Mouse (Mus musculus) midbrain, embryonic 14.5 days (tissue): ENCODE measurements around the gene Gm20403. TPM values are rescaled to one million over a fixed set of nuclear protein-coding genes. Genes with fewer than 3 reads are reported as not detected.

ENCODE experiments used
- ATAC-seq: fragments of 200-750 bp; cut with Nextera tagmentation; 2 replicates; pipeline ENCODE4 v1.8.0; 2017; ENCODE audit warnings: moderate number of reproducible peaks, moderate library complexity; ENCODE audit not compliant: low FRiP score, low TSS enrichment
- DNase-seq: peaks from one replicate; pipeline ENCODE4 v3.0.0-alpha.2; 2015
- H3K27ac ChIP-seq: fragments of 300-500 bp; sonication (generic); replicated peaks from 2 replicates; pipeline ENCODE4 v1.5.1; 2014; ENCODE audit warnings: mild to moderate bottlenecking, low read depth, low read length, moderate library complexity
- H3K27me3 ChIP-seq: fragments of 300-500 bp; sonication (generic); 2 replicates; pipeline ENCODE4 v1.6.1; 2014; ENCODE audit warnings: low read length, control low read depth, mixed read lengths; ENCODE audit not compliant: control insufficient read depth, insufficient read depth
- H3K36me3 ChIP-seq: fragments of 300-500 bp; sonication (generic); 2 replicates; pipeline ENCODE4 v1.6.1; 2014; ENCODE audit warnings: low read length, control low read depth; ENCODE audit not compliant: control insufficient read depth, insufficient read depth
- H3K4me1 ChIP-seq: fragments of 300-500 bp; sonication (generic); 2 replicates; pipeline ENCODE4 v1.6.1; 2014; ENCODE audit warnings: mild to moderate bottlenecking, antibody characterized with exemption, low read length, control low read depth; ENCODE audit not compliant: control insufficient read depth, insufficient read depth
- H3K4me2 ChIP-seq: fragments of 300-500 bp; sonication (generic); 2 replicates; pipeline ENCODE4 v1.6.1; 2014; ENCODE audit warnings: mild to moderate bottlenecking, low read length, moderate library complexity
- H3K4me3 ChIP-seq: fragments of 300-500 bp; sonication (generic); replicated peaks from 2 replicates; pipeline ENCODE4 v1.5.1; 2014; ENCODE audit warnings: low read depth, low read length
- H3K9ac ChIP-seq: fragments of 300-500 bp; sonication (generic); replicated peaks from 2 replicates; pipeline ENCODE4 v1.6.1; 2014; ENCODE audit warnings: mild to moderate bottlenecking, low read length, moderate library complexity
- H3K9me3 ChIP-seq: fragments of 300-500 bp; sonication (generic); 2 replicates; pipeline ENCODE4 v1.6.1; 2016; ENCODE audit warnings: low read length, control low read depth, mixed read lengths; ENCODE audit not compliant: control insufficient read depth
- WGBS: fragments of 180-500 bp; shearing (Covaris S2); extraction: QIAGEN DNeasy Blood & Tissue Kit; methylation state at CpG from one replicate; pipeline ENCODE4 v1.1.7; 2014; 5-methylcytosine and 5-hydroxymethylcytosine counted together
- polyA plus RNA-seq: library from polyadenylated mRNA; unstranded; fragments of >200 nt; fragmentation: Nextera tagmentation; extraction: Ambion mirVana; gene quantifications from 2 replicates; pipeline ENCODE4 v1.2.1, GENCODE M21; 2014

Gene Gm20403
- not detected in 2 replicates for polyA plus RNA-seq

DNA sequence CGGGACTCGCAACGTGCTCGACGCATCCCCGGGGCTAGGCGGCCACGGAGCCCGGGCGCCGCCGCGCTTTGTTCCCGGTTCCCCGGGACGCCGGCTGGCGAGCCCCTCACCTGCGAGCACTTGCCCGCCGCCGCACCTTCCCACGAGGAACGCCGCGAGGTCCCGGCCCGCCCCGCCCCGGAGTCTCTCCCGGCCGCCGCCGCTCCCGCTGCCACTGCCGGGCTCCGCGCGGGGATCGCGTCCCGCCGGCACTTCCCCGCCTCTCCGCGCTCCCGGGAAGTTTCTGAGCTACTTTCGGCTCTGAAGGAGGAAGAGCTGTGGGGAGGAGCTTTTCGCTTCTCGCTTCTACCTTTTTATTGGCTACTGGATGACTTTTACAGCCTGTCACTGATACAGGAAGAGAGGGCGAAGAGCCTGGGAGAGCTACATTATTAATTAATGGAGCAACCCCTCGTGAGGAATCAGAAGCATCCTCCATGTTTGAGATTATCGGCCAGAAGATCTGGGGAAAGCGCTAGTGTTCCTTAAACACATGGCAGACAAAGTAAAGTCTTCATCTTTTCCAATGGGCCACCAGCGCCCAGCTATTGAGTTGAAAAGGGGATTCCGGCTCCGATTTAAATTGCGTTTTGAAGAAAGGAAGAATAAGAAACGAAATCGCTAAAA is at the start of gene Gm20403:
Gene Gm20403, minus strand, starts transcription at position 478 of the 666 bp plus-strand sequence.
- peak within 1 kb of the TSS; percentile 77 for H3K9ac ChIP-seq
- H3K36me3 ChIP-seq = no peaks in the 10 kb centered on the region
- H3K27me3 ChIP-seq = no peaks in the 10 kb centered on the region
- peak within 1 kb of the TSS; percentile 78 for H3K27ac ChIP-seq
- DNase-seq = peak; percentile 83
- no peaks in the 10 kb centered on the region for H3K9me3 ChIP-seq
- peaks cover 5% of the 10 kb centered on the region; the same call in 1 of the 2 replicates for H3K4me1 ChIP-seq
- ATAC-seq = peak; percentile 79
- H3K4me3 ChIP-seq = peak within 1 kb of the TSS; percentile 78
- WGBS = under 1% methylated on average over 58 of the region's 60 CpGs
- peak within 1 kb of the TSS; percentile 92 for H3K4me2 ChIP-seq

DNA sequence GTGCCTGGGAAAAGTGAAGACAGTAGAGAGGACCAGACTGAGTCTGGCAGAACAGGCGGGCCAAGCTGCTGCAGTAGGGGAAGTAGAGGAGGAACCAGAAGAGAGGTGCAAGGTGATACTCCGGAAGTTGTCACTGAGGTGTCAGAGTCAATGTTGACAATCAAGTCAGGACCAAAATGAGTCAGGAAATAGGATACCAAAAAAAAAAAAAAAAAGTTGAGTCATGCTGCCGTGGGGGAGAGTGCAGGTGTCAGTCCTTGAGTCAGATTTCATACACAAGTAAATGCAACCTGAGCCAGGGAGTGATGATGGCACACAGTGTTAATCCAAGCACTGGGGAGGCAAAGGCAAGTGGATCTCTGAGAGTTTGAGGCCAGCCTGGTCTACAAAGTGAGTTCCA is 40.8 kb upstream of the Gm20403 start:
- 73% methylated on average over 3 of the region's 3 CpGs for WGBS
- Histone ChIP-seq H3K36me3 (no peaks in the 10 kb centered on the region), H3K9me3 (no peaks in the 10 kb centered on the region), H3K4me3 (no peak overlapping the region), H3K4me1 (no peaks in the 10 kb centered on the region), H3K27ac (no peak overlapping the region), H3K4me2 (no peak overlapping the region), H3K9ac (no peak overlapping the region), H3K27me3 (no peaks in the 10 kb centered on the region)
- DNase-seq (no peak), ATAC-seq (no peak)

DNA sequence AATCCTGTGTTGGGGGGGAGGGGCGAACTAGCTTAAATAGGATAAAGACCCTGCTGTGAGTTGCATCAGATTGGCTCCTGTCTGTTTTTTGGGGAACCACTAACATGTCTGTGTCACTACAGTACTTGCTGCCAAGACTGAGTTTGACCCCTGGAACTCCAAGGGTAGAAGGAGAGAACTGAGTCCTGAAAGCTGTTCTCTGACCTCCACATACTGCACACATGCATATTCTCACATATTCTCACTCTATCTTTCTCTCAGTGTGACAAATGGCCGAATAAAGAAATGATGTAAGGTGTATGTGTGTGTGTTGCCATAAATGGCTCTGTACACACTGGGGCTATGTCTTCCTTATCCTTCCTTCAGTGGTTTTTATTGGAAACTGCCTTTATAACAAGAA is 37.0 kb upstream of the Gm20403 start:
- H3K36me3 ChIP-seq = no peaks in the 10 kb centered on the region
- H3K9ac ChIP-seq = no peak overlapping the region
- H3K27me3 ChIP-seq = no peaks in the 10 kb centered on the region
- ATAC-seq (no peak), DNase-seq (no peak)
- H3K4me3 ChIP-seq = no peak overlapping the region
- no peak overlapping the region for H3K27ac ChIP-seq
- WGBS = 79% methylated on average over 2 of the region's 2 CpGs
- no peak overlapping the region for H3K4me2 ChIP-seq
- H3K9me3 ChIP-seq = no peaks in the 10 kb centered on the region
- no peaks in the 10 kb centered on the region for H3K4me1 ChIP-seq

DNA sequence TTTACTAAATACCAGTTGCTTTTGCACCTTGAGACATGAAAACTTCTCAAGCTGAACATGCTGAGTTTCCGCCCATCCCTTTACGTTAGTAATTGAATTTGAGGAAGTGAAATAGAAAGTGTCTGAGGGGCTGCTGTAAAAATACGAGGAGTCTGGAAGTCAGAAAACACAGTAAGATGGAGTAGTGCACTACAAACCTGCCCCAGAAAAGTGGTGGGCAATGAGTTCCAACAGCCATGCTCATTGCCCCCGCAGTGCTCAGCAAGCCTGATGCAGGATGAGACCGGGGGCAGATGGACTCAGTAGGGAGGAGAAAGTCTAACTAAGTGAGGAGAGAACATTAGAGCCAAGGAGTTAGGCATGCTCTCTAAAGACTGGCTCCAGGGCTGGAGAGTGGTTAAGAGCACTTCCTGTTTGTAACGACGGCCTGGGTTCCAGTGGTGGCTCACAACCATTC is 33.1 kb upstream of the Gm20403 start:
- H3K4me2 ChIP-seq = no peak overlapping the region
- H3K36me3 ChIP-seq = no peaks in the 10 kb centered on the region
- DNase-seq (no peak), ATAC-seq (no peak)
- no peaks in the 10 kb centered on the region for H3K4me1 ChIP-seq
- H3K9me3 ChIP-seq = no peaks in the 10 kb centered on the region
- WGBS = 92% methylated on average over 7 of the region's 7 CpGs
- H3K27me3 ChIP-seq = no peaks in the 10 kb centered on the region
- H3K27ac ChIP-seq = no peak overlapping the region
- H3K9ac ChIP-seq = no peak overlapping the region
- H3K4me3 ChIP-seq = no peak overlapping the region

DNA sequence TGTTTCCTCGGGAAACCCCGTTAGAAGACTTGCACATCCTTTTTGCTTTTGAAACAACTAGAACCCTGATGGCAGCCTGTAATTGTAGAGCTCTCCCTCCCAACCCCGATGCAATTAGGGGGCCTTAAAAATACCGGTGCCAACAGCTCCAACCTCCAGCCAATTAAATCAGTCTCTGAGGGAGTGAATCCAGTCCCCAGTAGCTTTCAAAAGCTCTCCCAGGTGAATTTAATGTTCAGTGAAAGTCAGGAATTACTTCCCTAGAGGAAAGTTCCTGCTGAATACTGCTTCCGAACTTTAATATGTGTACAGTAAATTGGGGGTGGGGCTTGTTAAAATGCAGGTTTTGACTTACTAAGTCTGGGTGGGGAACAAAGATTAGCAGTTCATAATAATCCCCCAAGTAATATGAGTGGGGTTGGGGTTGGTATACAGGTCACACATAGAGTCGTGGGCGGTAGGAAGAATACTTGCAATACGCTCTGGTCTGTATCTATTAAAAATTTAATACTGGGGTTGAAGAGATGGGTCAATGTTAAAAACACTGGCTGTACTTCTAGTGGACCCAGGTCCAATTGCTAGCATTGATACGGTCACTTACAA is 30.9 kb upstream of the Gm20403 start:
- Histone ChIP-seq H3K4me3 (no peak overlapping the region), H3K9ac (no peak overlapping the region), H3K27ac (no peak overlapping the region), H3K4me2 (no peak overlapping the region), H3K27me3 (no peaks in the 10 kb centered on the region), H3K4me1 (no peaks in the 10 kb centered on the region), H3K9me3 (no peaks in the 10 kb centered on the region), H3K36me3 (no peaks in the 10 kb centered on the region)
- ATAC-seq (no peak), DNase-seq (peak; percentile 0)
- WGBS = 64% methylated on average over 9 of the region's 9 CpGs

DNA sequence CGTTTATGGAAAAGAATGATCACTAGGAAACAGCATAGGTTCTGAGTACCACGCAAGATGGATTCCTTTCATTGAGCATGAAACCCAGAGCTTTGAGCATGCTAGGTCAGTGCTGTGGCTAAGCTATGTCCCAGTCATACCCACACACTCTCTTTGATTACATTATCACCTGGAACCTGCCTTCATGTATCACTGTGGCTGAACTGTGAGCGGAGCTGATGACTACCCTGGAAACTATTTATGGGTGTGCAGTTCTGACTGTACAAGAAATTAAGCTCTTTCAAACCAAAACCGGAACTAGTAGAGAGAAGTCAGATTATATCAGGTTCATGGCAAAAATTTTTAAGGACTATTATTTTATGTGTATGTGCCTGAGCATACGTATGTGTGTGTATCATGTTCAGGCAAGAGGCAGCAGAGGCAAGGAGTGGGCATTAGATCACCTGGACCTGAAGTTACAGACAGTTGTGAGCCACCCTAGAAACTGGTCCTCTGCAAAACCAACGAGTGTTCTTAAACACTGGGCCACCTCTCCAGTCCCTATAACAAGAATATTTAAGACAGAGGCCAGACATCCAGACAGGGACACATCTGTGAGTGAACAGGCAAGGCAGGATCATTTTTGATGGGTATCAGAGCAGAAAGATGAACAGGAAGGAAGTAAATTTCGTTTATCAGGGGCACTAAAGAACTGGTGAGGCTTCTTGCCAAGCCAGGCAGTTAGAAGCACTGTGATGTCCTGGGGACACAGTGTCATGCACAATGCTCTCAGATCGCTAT is 30.2 kb upstream of the Gm20403 start:
- Histone ChIP-seq H3K4me2 (no peak overlapping the region), H3K4me3 (no peak overlapping the region), H3K27ac (no peak overlapping the region), H3K4me1 (no peaks in the 10 kb centered on the region), H3K9ac (no peak overlapping the region), H3K27me3 (no peaks in the 10 kb centered on the region), H3K9me3 (no peaks in the 10 kb centered on the region), H3K36me3 (no peaks in the 10 kb centered on the region)
- ATAC-seq (no peak), DNase-seq (no peak)
- WGBS = 78% methylated on average over 8 of the region's 8 CpGs

DNA sequence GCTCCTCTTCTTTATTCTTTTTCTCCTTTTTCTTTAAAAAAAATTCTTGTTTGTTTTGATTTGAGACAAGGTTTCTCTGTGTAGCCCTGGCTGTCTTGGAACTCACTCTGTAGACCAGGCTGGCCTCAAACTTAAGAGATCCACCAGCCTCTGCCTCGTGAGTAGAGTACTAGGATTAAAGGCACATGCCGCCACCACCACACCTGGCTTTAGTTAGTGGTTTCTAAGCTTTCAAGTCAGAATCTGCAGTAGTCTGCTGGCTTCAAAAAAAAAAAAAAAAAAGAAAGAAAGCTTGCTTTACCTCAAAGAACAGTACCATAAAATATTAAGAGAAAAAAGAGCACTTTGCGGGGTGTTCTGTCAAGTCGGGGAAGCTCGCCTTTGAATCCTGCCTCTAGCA is 29.1 kb upstream of the Gm20403 start:
- H3K4me3 ChIP-seq = no peak overlapping the region
- no peaks in the 10 kb centered on the region for H3K27me3 ChIP-seq
- H3K9ac ChIP-seq = no peak overlapping the region
- ATAC-seq (no peak), DNase-seq (no peak)
- H3K4me2 ChIP-seq = no peak overlapping the region
- H3K4me1 ChIP-seq = no peaks in the 10 kb centered on the region
- no peaks in the 10 kb centered on the region for H3K9me3 ChIP-seq
- no peak overlapping the region for H3K27ac ChIP-seq
- H3K36me3 ChIP-seq = no peaks in the 10 kb centered on the region
- WGBS = 89% methylated on average over 5 of the region's 5 CpGs

DNA sequence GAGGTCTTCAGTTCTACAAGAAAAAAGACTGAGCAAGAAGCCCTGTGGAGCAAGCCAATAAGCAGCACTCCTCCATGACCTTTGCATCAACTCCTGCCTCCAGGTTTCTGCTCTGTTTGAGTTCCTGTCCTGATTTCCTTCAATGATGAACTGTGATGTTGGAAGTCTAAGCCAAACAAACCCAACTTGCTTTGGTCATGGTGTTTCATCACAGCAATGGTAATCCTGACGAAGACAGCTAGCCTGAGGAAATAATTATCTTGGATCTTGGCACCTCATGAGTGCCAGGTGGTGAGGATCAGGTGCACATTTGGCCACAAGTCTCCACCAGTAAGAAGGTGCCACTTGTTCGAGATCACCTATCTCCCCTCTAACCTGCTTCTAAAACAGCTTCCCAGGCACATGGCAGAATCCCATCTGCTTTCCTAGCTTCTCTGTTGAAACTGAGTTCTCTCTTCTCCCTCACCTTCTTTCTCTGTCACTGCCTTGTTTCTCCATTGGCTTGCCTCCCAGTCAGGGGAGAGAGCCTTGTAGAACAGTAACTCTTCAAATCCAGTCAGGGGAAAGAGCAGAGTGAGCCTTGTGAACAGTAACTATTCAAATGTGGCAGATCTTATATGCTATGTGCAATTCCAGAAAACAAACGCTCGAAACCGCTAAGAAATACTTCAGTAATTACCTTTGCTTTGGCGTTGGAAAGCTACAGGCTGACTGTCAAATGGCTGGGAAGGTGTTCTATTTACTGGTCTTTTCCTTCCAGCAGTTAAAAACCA is 27.5 kb upstream of the Gm20403 start, which contains the start of gene Baz1a:
Gene Baz1a, minus strand, starts transcription at position 723 of the 773 bp plus-strand sequence.
- no peaks in the 10 kb centered on the region for H3K27me3 ChIP-seq
- H3K4me2 ChIP-seq = no peak within 1 kb of the TSS
- H3K9ac ChIP-seq = no peak within 1 kb of the TSS
- DNase-seq = no peak
- no peaks in the 10 kb centered on the region for H3K4me1 ChIP-seq
- no peaks in the 10 kb centered on the region for H3K36me3 ChIP-seq
- WGBS = 90% methylated on average over 6 of the region's 6 CpGs
- ATAC-seq = no peak
- no peak within 1 kb of the TSS for H3K27ac ChIP-seq
- H3K4me3 ChIP-seq = no peak within 1 kb of the TSS
- H3K9me3 ChIP-seq = no peaks in the 10 kb centered on the region
